Mouse (Mus musculus) forebrain, embryonic 12.5 days (tissue): ENCODE results near the gene Myom3. TPM values are rescaled to one million over a fixed set of nuclear protein-coding genes. Genes with fewer than 3 reads are reported as not detected.

Experiments used
- ATAC-seq: fragments of 200-750 bp; cut with Nextera tagmentation; 2 replicates; pipeline ENCODE4 v1.8.0; 2017; ENCODE audit warnings: moderate TSS enrichment; ENCODE audit not compliant: low FRiP score
- H3K27ac ChIP-seq: fragments of 300-500 bp; sonication (generic); 2 replicates; pipeline ENCODE4 v1.5.1; 2016; ENCODE audit warnings: mild to moderate bottlenecking
- H3K27me3 ChIP-seq: fragments of 300-500 bp; sonication (generic); 2 replicates; pipeline ENCODE4 v1.6.1; 2016; ENCODE audit warnings: mild to moderate bottlenecking
- H3K36me3 ChIP-seq: fragments of 300-500 bp; sonication (generic); replicated peaks from 2 replicates; pipeline ENCODE4 v1.6.1; 2016; ENCODE audit warnings: mild to moderate bottlenecking
- H3K4me1 ChIP-seq: fragments of 300-500 bp; sonication (generic); 2 replicates; pipeline ENCODE4 v1.6.1; 2016
- H3K4me2 ChIP-seq: fragments of 300-500 bp; sonication (generic); 2 replicates; pipeline ENCODE4 v1.6.1; 2016; ENCODE audit warnings: mild to moderate bottlenecking, moderate library complexity
- H3K4me3 ChIP-seq: fragments of 300-500 bp; sonication (generic); replicated peaks from 2 replicates; pipeline ENCODE4 v1.5.1; 2016; ENCODE audit warnings: mild to moderate bottlenecking
- H3K9ac ChIP-seq: fragments of 300-500 bp; sonication (generic); 2 replicates; pipeline ENCODE4 v1.6.1; 2016; ENCODE audit warnings: mild to moderate bottlenecking
- H3K9me3 ChIP-seq: fragments of 300-500 bp; sonication (generic); 2 replicates; pipeline ENCODE4 v1.6.1; 2016
- WGBS: fragments of 180-500 bp; shearing (Covaris S2); methylation state at CpG from one replicate; pipeline ENCODE4 v1.1.7; 2016; 5-methylcytosine and 5-hydroxymethylcytosine counted together
- polyA plus RNA-seq: library from polyadenylated mRNA; unstranded; fragments of >200 nt; fragmentation: Nextera tagmentation; extraction: Ambion mirVana; gene quantifications from 2 replicates; pipeline ENCODE4 v1.2.1, GENCODE M21; 2016

Gene Myom3
- polyA plus RNA-seq, 1 experiment from 2014 or later: 0.10 TPM

DNA sequence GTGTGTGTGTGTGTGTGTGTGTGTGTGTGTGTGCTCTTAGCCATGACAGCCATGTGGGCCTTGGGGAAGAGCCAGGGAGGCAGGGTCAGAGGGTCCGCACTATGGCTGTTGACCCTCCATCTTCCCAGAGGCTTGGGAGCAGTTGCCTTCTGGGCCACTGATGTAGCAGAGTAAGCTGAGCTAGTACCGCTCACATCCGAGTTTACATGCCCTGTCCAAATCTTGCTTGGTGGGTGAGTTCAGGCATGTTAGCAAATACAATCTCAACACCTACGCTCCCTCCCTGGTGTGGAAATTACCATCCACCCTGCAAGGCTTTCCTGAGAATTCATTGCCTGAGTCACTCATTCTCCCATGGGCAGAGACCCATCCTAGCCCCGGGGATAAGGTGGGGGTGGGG, 21.8 kb downstream of the Myom3 start:
- no peak overlapping the region for H3K27ac ChIP-seq

DNA sequence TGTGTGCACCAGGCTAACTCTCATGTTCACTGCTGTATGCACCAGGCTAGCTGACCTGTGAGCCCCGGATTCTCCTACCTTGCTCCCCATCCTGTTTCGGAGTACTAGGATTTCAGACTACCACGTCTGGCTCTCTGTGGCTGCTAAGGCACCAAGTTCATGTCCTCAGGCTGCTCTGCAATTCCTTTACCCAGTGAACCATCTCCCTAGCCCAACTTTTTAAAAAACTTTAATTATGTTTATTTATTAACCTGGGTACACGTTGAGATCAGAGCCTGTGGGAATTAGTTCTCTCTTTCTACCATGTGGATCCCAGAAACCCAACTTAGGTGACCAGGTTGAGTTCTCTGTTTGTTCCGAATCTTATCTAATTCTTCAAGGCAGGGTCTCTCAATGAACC, 27.1 kb downstream of the Myom3 start:
- Histone ChIP-seq H3K9me3 (no peaks in the 10 kb centered on the region), H3K4me3 (no peak overlapping the region), H3K9ac (no peak overlapping the region), H3K27ac (no peak overlapping the region), H3K36me3 (no peaks in the 10 kb centered on the region), H3K27me3 (no peaks in the 10 kb centered on the region; the same call in 1 of the 2 replicates), H3K4me1 (no peaks in the 10 kb centered on the region), H3K4me2 (no peak overlapping the region)
- no peak for ATAC-seq
- WGBS: 85% methylated on average over 5 of the region's 5 CpGs

More for the DNA sequence above, 21.8 kb downstream of the Myom3 start:
- no peak overlapping the region for H3K4me3 ChIP-seq
- no peak overlapping the region for H3K9ac ChIP-seq
- no peaks in the 10 kb centered on the region for H3K9me3 ChIP-seq
- 87% methylated on average over 5 of the region's 5 CpGs for WGBS
- H3K36me3 ChIP-seq: no peaks in the 10 kb centered on the region
- ATAC-seq: no peak
- no peaks in the 10 kb centered on the region for H3K4me1 ChIP-seq
- H3K27me3 ChIP-seq: no peaks in the 10 kb centered on the region
- no peak overlapping the region for H3K4me2 ChIP-seq

DNA sequence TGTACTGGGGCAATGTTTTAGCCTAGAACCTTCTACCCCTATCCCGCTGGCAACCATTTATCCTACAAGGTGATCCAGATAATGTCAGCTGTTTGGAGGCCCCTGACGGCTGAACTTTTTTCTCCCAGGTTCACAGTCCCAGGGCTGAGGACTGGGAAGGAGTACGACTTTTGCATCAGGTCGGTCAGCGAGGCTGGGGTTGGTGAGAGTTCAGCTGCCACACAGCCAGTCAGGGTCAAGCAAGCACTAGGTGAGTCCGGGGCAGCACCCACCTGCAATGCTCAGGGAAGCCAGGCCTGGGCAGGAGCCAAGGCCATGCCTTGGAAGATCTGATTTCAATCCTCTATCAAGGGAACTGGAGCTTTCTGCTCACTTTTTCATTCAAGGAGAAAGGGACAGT, 27.8 kb downstream of the Myom3 start:
- no peaks in the 10 kb centered on the region for H3K9me3 ChIP-seq
- H3K4me2 ChIP-seq: no peak overlapping the region
- no peak overlapping the region for H3K27ac ChIP-seq
- ATAC-seq: no peak
- H3K4me3 ChIP-seq: no peak overlapping the region
- no peaks in the 10 kb centered on the region for H3K4me1 ChIP-seq
- 82% methylated on average over 6 of the region's 6 CpGs for WGBS
- no peaks in the 10 kb centered on the region for H3K36me3 ChIP-seq
- H3K9ac ChIP-seq: no peak overlapping the region
- no peaks in the 10 kb centered on the region; the same call in 1 of the 2 replicates for H3K27me3 ChIP-seq

DNA sequence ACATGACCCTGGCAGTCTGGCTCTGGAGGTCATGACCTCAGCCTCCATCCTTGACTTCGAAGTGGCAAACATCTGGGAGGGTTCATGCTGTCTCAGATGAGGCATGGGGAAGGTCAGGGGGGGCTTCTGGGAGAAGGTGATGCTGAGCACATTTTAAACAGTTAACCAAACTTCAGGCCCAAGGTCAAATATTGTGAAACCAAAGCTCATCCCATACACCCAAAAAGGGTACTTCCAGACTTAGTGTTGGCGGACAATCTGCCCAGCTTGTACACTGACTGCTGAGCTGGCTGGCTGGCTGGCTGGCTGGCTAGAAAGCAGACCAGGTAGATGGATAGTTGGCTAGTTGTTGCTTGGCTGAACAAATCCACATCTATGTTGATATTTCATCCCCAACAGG, 29.6 kb downstream of the Myom3 start:
- no peak for ATAC-seq
- WGBS: 88% methylated on average over 2 of the region's 2 CpGs

DNA sequence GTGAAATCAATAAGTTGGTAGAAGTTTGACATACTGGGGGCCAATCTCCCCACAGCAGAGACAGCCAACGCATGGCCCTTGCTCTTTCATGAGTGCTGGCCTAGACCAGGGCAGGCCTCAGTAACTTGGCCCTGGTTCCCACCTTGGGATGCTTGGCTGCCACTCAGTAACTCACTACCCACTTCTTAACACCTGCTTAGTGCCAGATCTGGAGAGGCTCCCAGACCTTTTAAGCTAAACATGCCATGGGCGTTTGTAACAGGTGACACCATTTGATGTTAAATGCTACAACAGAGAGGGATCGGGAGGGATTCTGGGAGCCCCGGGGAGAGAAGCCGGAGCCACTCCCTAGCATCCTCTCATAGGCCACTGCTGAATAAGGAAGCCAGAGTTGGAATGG, 33.3 kb downstream of the Myom3 start:
- Histone ChIP-seq H3K4me2 (no peak overlapping the region), H3K9ac (no peak overlapping the region), H3K27ac (no peak overlapping the region), H3K27me3 (no peaks in the 10 kb centered on the region; the same call in 1 of the 2 replicates), H3K4me3 (no peak overlapping the region), H3K4me1 (no peaks in the 10 kb centered on the region), H3K9me3 (no peaks in the 10 kb centered on the region), H3K36me3 (no peaks in the 10 kb centered on the region)
- no peak for ATAC-seq
- WGBS: 91% methylated on average over 5 of the region's 5 CpGs

More for the DNA sequence above, 29.6 kb downstream of the Myom3 start:
- Histone ChIP-seq H3K27me3 (no peaks in the 10 kb centered on the region; the same call in 1 of the 2 replicates), H3K9ac (no peak overlapping the region), H3K4me2 (no peak overlapping the region), H3K4me3 (no peak overlapping the region), H3K4me1 (no peaks in the 10 kb centered on the region), H3K9me3 (no peaks in the 10 kb centered on the region), H3K27ac (no peak overlapping the region), H3K36me3 (no peaks in the 10 kb centered on the region)

DNA sequence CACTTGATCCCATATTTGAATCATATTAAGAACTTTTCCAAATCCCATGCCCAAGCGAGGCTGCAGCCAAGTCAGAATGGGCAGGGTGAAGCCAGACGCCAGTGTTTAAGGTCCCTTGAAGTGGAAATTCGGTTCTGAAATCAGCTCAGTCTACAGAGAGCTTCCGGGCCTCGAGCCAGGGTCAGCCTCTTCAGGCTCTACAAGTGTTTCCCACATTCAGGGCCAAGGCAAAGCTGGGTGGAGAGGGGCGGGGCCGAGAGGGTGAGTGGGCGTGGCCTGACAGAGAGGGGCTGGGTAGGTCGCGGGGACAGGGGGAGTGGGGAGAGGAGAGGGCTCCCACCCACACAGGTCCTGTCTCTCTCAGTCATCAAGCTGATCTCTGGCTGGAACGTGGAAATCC, 38.4 kb downstream of the Myom3 start:
- no peak overlapping the region for H3K27ac ChIP-seq
- no peak overlapping the region for H3K4me2 ChIP-seq
- H3K36me3 ChIP-seq: no peaks in the 10 kb centered on the region
- H3K27me3 ChIP-seq: no peaks in the 10 kb centered on the region
- 31% methylated on average over 11 of the region's 11 CpGs for WGBS
- no peaks in the 10 kb centered on the region for H3K9me3 ChIP-seq
- no peak overlapping the region for H3K9ac ChIP-seq
- ATAC-seq: no peak
- H3K4me3 ChIP-seq: no peak overlapping the region
- H3K4me1 ChIP-seq: no peaks in the 10 kb centered on the region

DNA sequence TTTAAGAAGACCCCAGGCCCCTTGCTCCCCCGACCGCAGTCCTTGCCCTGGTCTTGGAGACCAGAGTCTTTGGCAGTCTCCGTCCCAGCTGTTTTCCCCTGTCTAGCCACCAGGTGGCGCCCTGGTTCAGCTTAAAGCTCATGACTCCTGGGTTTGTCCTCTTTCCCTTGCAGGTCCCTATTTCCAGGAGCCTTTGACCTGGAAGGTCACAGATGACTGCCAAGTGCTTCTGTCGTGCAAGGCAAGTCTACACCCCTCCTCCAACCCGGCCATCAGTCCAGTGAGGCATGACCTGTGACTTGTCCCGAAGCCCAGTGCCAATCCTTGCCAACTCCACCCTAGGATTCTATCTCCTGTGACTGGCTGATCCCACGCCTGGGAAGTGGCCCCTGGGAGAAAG, 42.0 kb downstream of the Myom3 start:
- H3K9ac ChIP-seq: no peak overlapping the region
- H3K27me3 ChIP-seq: no peaks in the 10 kb centered on the region
- no peak overlapping the region for H3K4me3 ChIP-seq
- ATAC-seq: no peak
- H3K4me2 ChIP-seq: no peak overlapping the region
- no peaks in the 10 kb centered on the region for H3K9me3 ChIP-seq
- no peaks in the 10 kb centered on the region for H3K36me3 ChIP-seq
- 26% methylated on average over 8 of the region's 8 CpGs for WGBS
- no peak overlapping the region for H3K27ac ChIP-seq
- no peaks in the 10 kb centered on the region for H3K4me1 ChIP-seq

DNA sequence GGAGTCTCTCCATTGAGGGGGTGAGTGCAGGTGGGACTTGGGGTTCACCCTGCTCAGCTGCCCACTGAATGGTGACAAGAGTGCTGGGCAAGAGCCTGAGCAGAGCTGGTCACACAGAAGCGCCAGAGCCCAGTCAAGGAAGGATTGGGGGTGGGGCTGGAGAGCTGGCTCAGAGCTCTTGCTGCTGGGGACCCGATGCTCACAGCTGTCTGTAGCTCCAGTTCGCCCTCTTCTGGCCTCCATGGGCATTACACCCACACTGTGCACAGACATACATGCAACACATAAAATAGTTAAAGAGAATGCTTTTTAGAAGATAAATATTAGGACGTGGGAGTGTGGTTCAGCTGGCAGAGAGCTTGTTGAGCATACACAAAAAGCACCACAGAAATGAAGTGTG, 43.8 kb downstream of the Myom3 start:
- 46% methylated on average over 4 of the region's 4 CpGs for WGBS
- Histone ChIP-seq H3K4me1 (no peaks in the 10 kb centered on the region), H3K4me2 (no peak overlapping the region), H3K4me3 (no peak overlapping the region), H3K27ac (no peak overlapping the region), H3K9me3 (no peaks in the 10 kb centered on the region), H3K9ac (no peak overlapping the region), H3K27me3 (no peaks in the 10 kb centered on the region; the same call in 1 of the 2 replicates), H3K36me3 (no peaks in the 10 kb centered on the region)
- no peak for ATAC-seq

DNA sequence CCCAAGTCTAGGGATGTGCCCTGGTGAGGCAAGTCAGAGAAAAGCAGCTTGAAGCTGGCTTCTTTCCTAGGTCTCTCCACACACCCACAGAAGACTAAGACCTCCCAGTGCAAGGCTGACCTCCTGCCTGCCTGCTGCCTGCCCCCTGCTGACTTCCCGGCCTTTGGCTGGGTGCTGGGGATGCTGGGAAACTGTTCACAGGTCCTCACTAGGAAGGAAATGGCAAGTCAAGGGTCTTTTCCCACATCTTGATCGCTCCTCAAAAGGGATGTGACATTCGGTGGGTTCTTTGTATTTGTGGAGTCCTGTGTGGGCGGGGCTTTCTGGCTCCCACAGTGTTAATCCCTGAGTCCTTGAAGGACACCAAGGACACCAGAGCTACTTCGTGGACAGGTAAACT, 44.7 kb downstream of the Myom3 start:
- no peaks in the 10 kb centered on the region for H3K9me3 ChIP-seq
- no peaks in the 10 kb centered on the region for H3K36me3 ChIP-seq
- H3K27ac ChIP-seq: no peak overlapping the region
- 85% methylated on average over 5 of the region's 5 CpGs for WGBS
- no peaks in the 10 kb centered on the region for H3K4me1 ChIP-seq
- no peak for ATAC-seq
- no peak overlapping the region for H3K4me2 ChIP-seq
- no peak overlapping the region for H3K9ac ChIP-seq
- H3K4me3 ChIP-seq: no peak overlapping the region
- no peaks in the 10 kb centered on the region; the same call in 1 of the 2 replicates for H3K27me3 ChIP-seq

DNA sequence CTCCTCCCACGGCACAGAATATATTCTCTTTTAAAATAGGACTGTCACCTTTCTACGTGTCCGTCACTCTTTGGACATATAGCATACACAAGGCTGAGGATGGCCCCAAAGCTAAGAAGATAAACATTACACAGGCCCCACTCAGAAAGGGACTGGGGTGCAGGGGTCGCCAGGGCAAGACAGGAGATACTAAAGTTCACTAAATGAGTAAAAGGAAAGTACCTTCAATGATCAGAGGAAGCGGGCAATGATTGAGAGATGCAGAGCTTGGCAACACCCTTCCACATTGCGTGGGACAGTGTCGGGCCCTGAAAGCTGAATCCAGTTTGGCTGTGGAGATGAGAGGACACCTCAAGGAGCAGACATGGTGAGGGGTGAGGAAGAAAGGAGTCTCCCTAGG, 55.4 kb downstream of the Myom3 start:
- no peak overlapping the region for H3K4me2 ChIP-seq
- H3K9ac ChIP-seq: no peak overlapping the region
- H3K27ac ChIP-seq: no peak overlapping the region
- 83% methylated on average over 7 of the region's 7 CpGs for WGBS
- ATAC-seq: no peak
- peaks cover 3% of the 10 kb centered on the region; the same call in 1 of the 2 replicates for H3K9me3 ChIP-seq
- H3K4me1 ChIP-seq: no peaks in the 10 kb centered on the region
- no peaks in the 10 kb centered on the region for H3K27me3 ChIP-seq
- no peaks in the 10 kb centered on the region for H3K36me3 ChIP-seq
- no peak overlapping the region for H3K4me3 ChIP-seq

DNA sequence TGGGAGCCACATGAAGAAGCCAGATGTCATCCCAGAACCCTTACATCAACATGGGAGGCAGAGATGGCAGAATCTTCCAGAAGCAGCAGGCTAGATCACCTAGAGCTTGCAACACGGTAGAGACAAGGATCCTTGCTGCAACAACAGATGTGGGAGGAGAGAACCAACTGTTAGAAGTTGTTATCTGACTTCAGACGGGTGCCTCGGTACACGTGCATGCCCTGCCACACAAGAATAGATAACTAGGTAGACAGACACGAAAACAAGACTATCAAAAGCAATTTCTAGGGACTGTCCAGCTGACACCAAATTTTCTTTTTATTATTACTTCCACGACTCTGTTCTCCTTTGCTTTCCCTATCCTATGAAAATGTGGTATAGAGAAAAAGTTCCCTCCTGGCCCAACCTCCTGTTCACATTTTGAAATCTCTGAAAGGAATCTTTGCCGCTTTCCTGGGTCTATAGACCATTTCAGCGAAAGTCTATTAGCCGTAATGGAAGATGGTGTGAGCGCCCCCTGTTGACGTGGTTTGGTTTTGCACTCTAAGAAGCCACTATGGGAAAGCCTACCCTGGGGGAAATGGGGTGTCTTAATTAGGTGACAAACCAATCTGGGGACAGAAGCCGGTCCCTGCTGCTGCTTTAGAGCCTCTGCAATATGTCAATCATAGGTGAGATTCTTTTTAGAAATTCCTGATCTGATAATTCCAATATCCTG, 57.5 kb downstream of the Myom3 start:
- Histone ChIP-seq H3K4me2 (no peak overlapping the region), H3K4me1 (no peaks in the 10 kb centered on the region), H3K27ac (no peak overlapping the region), H3K9me3 (peaks cover 3% of the 10 kb centered on the region; the same call in 1 of the 2 replicates), H3K9ac (no peak overlapping the region), H3K36me3 (no peaks in the 10 kb centered on the region), H3K27me3 (no peaks in the 10 kb centered on the region), H3K4me3 (no peak overlapping the region)
- no peak for ATAC-seq
- WGBS: 46% methylated on average over 12 of the region's 12 CpGs

DNA sequence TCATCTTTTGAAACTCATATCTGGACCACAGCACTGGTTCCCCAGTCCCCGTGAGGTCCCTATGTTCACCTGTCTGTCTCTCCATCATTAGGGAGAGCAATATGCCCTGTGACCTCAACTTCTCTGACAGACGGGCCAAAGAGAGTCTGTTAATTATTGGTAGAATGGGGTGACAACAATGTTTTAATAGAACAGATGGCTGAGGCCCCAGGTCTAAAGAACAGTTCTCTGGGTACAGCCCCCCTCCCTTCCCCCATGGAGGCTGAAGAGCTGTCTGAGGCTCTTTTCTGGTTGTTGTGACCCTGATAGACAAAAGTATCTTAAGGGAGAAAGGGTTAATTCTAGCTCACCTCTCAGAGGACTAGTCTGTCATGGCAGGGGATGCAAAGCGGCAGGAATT, 58.9 kb downstream of the Myom3 start:
- Histone ChIP-seq H3K9me3 (no peaks in the 10 kb centered on the region), H3K9ac (no peak overlapping the region), H3K4me2 (no peak overlapping the region), H3K27me3 (no peaks in the 10 kb centered on the region), H3K4me3 (no peak overlapping the region), H3K36me3 (no peaks in the 10 kb centered on the region), H3K4me1 (no peaks in the 10 kb centered on the region), H3K27ac (no peak overlapping the region)
- ATAC-seq: no peak
- WGBS: 77% methylated on average over 3 of the region's 3 CpGs

DNA sequence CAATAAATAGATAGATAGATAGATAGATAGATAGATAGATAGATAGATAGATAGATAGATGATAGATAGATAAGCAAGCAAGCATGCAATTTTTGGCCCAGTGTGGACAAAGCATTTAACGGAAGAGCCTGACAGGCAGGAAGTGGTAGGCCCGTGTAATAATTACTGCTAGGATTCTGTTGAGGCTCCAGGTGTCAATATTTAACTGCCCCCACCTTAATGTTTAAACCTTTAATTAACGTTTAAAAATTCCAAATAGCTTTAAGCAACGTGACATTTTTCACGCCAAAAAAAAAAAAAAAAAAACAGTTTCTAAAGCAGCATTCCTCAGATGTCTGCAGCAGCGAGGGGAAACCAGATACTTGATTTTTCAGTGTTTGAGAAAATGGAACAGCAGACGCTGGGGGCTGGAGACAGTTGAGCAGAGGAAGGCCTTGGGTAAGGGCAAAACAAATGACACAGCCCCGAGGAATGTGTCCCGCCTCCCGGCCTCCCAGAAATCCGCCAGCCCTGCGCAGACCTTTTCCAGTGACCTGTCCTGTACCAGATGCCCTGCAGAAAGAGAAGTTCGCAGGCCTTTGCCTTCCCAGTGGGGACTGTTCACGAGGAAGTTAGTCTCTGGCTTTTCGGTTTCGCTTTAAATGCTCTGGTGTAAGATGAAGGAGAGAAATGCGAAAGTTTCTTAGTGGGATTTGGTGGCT, 60.5 kb downstream of the Myom3 start:
- WGBS: 76% methylated on average over 17 of the region's 17 CpGs

More for the DNA sequence above, 60.5 kb downstream of the Myom3 start:
- no peak for ATAC-seq
- H3K27ac ChIP-seq: no peak overlapping the region
- H3K9ac ChIP-seq: no peak overlapping the region
- H3K4me3 ChIP-seq: no peak overlapping the region
- H3K4me2 ChIP-seq: no peak overlapping the region
- H3K9me3 ChIP-seq: no peaks in the 10 kb centered on the region
- H3K4me1 ChIP-seq: no peaks in the 10 kb centered on the region
- no peaks in the 10 kb centered on the region for H3K36me3 ChIP-seq
- H3K27me3 ChIP-seq: no peaks in the 10 kb centered on the region
